Mouse (Mus musculus) spleen, adult 2 months (tissue): ENCODE measurements at regions not wholly inside any gene's neighbourhood (a gene's known extent, or its start where the extent isn't known, plus 50 kb on each side); places are given as distances from the start of the nearest gene placed in this dataset.

Source experiments
- DNase-seq, 2 experiments: peaks; one replicate each; pipeline versions ENCODE4 v3.0.0 to v3.0.0-alpha.2; 2012 to 2021; ENCODE audit warnings: low spot score in 2 of 2, low read depth in 1 of 2
- H3K27ac ChIP-seq: fragments of 200-500 bp; 2 replicates; pipeline ENCODE4 v1.5.1; 2012; ENCODE audit warnings: low read length, inconsistent platforms; ENCODE audit not compliant: insufficient read depth
- H3K27me3 ChIP-seq: fragments of 200-500 bp; 2 replicates; pipeline ENCODE4 v1.6.1; 2012; ENCODE audit warnings: mild to moderate bottlenecking, moderate library complexity, low read length, inconsistent platforms; ENCODE audit not compliant: control insufficient read depth, insufficient read depth
- H3K36me3 ChIP-seq: fragments of 200-500 bp; 2 replicates; pipeline ENCODE4 v1.6.1; 2012; ENCODE audit warnings: mild to moderate bottlenecking, low read length, inconsistent platforms; ENCODE audit not compliant: control insufficient read depth, insufficient read depth
- H3K4me1 ChIP-seq: fragments of 200-500 bp; 2 replicates; pipeline ENCODE4 v1.6.1; 2011; ENCODE audit warnings: inconsistent platforms; ENCODE audit not compliant: control insufficient read depth, insufficient read depth, insufficient read length
- H3K4me3 ChIP-seq: fragments of 200-500 bp; 2 replicates; pipeline ENCODE4 v1.5.1; 2011; ENCODE audit warnings: mild to moderate bottlenecking, inconsistent platforms; ENCODE audit not compliant: insufficient read depth, insufficient read length; ENCODE audit errors: extremely low read depth
- CTCF ChIP-seq: fragments of 200-500 bp; IDR thresholded peaks from 2 replicates; pipeline ENCODE4 v1.5.1; 2011; ENCODE audit warnings: mild to moderate bottlenecking, inconsistent platforms; ENCODE audit not compliant: insufficient read depth, insufficient read length, insufficient replicate concordance; ENCODE audit errors: extremely low read depth
- POLR2A ChIP-seq: fragments of 200-500 bp; IDR thresholded peaks from 2 replicates; pipeline ENCODE4 v1.6.1; 2011; ENCODE audit warnings: low read depth, low read length, inconsistent platforms
- WGBS: fragments of 180-500 bp; shearing (Covaris S2); methylation state at CpG from one replicate; pipeline ENCODE4 v1.1.7; 2018; 5-methylcytosine and 5-hydroxymethylcytosine counted together

DNA sequence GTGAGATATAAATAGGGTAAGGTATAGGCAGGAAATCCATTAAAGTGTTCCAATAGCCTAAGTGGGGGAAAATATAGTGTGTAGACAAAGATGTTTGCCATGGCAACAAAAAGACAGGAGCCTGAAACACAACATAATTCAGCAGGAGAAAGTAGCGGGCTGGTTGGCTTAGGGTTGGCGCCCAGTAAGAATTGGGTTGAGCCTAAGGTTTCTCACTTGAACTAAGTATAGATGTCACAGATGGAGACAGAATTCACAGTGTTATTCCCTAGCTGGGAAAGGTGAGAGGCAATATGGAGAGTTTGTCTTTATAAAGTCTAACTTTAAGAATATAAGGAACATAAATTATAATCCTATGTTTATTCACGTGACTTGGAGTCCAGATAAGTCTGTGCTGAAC is 64.8 kb upstream of the Ogfrl1 start:
- Histone ChIP-seq H3K27ac (no peak overlapping the region), H3K4me3 (no peak overlapping the region), H3K36me3 (no peaks in the 10 kb centered on the region), H3K4me1 (no peaks in the 10 kb centered on the region), H3K27me3 (no peaks in the 10 kb centered on the region)
- DNase-seq: no peak
- TF ChIP-seq POLR2A (no peak), CTCF (no peak)
- 88% methylated on average over 3 of the region's 3 CpGs for WGBS

- Histone ChIP-seq H3K4me1 (no peaks in the 10 kb centered on the region), H3K4me3 (no peak overlapping the region), H3K27me3 (no peaks in the 10 kb centered on the region), H3K36me3 (no peaks in the 10 kb centered on the region), H3K27ac (no peak overlapping the region)
- no peak for DNase-seq
- TF ChIP-seq CTCF (no peak), POLR2A (no peak)
- 70% methylated on average over 3 of the region's 3 CpGs for WGBS
Observed at GRCm38 (mm10) chr1:23464081-23464480, 66.5 kb upstream of the Ogfrl1 start.

DNA sequence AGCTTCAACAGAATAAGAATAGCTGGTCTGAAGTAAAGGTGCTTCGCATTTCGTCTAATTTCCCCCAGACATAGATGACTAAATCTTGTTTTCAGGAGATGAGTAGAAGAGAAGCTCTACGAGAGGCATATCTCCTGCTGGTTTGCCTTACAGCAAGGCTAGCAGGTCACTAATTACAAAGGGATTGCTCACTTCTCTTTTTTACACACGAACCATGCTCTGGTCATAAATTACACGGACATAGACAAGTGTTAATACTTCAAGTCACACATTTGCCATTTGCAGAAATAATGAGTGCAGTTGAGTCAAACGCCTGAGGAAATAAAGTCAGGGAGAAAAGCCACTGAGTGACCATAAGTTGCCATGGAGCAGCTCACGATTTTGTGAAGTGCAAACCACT is 68.8 kb upstream of the Ogfrl1 start:
- no peak for DNase-seq
- no peaks in the 10 kb centered on the region for H3K36me3 ChIP-seq
- H3K27me3 ChIP-seq: no peaks in the 10 kb centered on the region
- TF ChIP-seq CTCF (no peak), POLR2A (no peak)
- H3K27ac ChIP-seq: no peak overlapping the region
- WGBS: 34% methylated on average over 7 of the region's 7 CpGs
- no peak overlapping the region for H3K4me3 ChIP-seq
- no peaks in the 10 kb centered on the region for H3K4me1 ChIP-seq

- DNase-seq: no peak
- no peak overlapping the region for H3K27ac ChIP-seq
- no peaks in the 10 kb centered on the region for H3K36me3 ChIP-seq
- no peak overlapping the region for H3K4me3 ChIP-seq
- no peaks in the 10 kb centered on the region for H3K27me3 ChIP-seq
- no peak for TF ChIP-seq POLR2A
- no peak for TF ChIP-seq CTCF
- no peaks in the 10 kb centered on the region for H3K4me1 ChIP-seq
- 84% methylated on average over 2 of the region's 2 CpGs for WGBS
Observed at GRCm38 (mm10) chr1:23467405-23467804, 69.8 kb upstream of the Ogfrl1 start.

DNA sequence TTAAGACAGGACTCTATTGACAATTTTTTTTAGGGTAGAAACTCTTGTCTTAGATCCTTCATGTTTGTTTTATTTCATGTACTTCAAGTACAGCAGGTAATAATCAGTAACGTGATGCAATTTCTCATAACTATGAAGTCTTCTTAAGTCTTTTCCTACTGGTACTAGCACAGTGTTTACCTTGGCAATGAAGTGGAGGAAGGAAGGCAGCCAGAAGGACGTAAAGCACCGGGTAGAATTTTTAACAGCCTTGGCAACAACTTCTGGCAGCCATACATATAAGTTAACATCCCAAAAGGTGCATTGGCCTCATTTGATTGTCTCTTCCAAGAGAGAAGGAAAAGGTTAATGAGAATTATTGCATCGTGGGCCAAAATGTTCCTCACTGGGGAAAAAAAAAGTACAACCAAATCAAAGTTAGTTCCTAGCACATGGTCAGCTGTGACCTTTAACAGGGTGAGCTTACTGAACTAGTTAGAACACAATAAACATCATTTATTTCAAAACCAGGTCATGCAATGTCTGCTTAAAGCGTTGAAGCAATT is 83.3 kb upstream of the Ogfrl1 start:
- no peak for DNase-seq

GRCm38 (mm10) chr1:23484566-23484965 is 87.0 kb upstream of the Ogfrl1 start:
- WGBS: 51% methylated on average over 1 of the region's 1 CpGs
- no peak overlapping the region for H3K4me3 ChIP-seq
- no peak overlapping the region for H3K27ac ChIP-seq
- TF ChIP-seq CTCF: no peak
- no peak for TF ChIP-seq POLR2A
- no peaks in the 10 kb centered on the region for H3K36me3 ChIP-seq
- no peaks in the 10 kb centered on the region for H3K27me3 ChIP-seq
- no peak for DNase-seq
- H3K4me1 ChIP-seq: no peaks in the 10 kb centered on the region

More for the DNA sequence above, 83.3 kb upstream of the Ogfrl1 start:
- no peaks in the 10 kb centered on the region for H3K27me3 ChIP-seq
- H3K4me3 ChIP-seq: no peak overlapping the region
- TF ChIP-seq CTCF: no peak
- no peak for TF ChIP-seq POLR2A
- no peaks in the 10 kb centered on the region for H3K36me3 ChIP-seq
- H3K27ac ChIP-seq: no peak overlapping the region
- WGBS: 83% methylated on average over 5 of the region's 5 CpGs
- H3K4me1 ChIP-seq: no peaks in the 10 kb centered on the region

- no peaks in the 10 kb centered on the region for H3K36me3 ChIP-seq
- H3K27ac ChIP-seq: no peak overlapping the region
- H3K4me3 ChIP-seq: no peak overlapping the region
- no peaks in the 10 kb centered on the region for H3K4me1 ChIP-seq
- H3K27me3 ChIP-seq: no peaks in the 10 kb centered on the region
- TF ChIP-seq POLR2A: no peak
- TF ChIP-seq CTCF: no peak
- DNase-seq: no peak
- WGBS: 78% methylated on average over 3 of the region's 3 CpGs
Observed at GRCm38 (mm10) chr1:23485150-23485775, 87.7 kb upstream of the Ogfrl1 start.
